Mouse (Mus musculus): ENCODE data around the gene Pik3ca.

The Pik3ca gene

DNA sequence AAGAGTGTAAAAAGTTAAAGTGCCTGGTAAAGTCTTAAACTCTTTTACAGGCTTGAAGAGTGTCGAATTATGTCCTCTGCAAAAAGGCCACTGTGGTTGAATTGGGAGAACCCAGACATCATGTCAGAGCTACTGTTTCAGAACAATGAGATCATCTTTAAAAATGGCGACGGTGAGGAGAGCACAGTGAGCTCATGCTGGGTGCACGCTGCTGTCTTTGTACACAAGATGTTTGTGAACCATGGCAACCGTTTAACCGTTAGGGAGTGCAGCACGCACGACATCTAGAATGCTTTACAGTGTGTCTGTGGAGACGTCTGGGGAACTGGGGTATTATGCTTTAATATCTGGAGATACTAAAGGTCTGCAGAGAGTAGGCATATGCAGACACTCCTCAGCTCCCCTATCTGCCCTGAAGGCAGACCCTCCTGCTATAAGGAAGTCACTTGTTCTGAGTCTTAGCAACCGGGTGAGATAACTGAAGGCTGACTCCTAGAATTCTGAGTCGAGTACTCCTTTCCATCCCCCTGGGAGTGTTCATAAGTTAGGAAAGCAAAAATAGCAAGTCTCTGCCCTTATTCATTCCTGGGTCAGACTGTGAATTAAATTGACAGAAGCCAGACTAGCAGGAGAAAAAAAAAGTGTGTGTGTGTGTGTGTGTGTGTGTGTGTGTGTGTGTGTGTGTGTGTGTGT is 57.0 kb downstream of the Pik3ca start:
- no peak for DNase-seq (ENCODE audit: low read depth, low spot score)
- no peaks in the 10 kb centered on the region for H3K27me3 ChIP-seq (ENCODE audit: control insufficient read depth, insufficient read depth, low read length, poor library complexity, severe bottlenecking)
- H3K36me3 ChIP-seq (ENCODE audit: control insufficient read depth, insufficient read depth, low read length, poor library complexity, severe bottlenecking) = peaks cover 22% of the 10 kb centered on the region

DNA sequence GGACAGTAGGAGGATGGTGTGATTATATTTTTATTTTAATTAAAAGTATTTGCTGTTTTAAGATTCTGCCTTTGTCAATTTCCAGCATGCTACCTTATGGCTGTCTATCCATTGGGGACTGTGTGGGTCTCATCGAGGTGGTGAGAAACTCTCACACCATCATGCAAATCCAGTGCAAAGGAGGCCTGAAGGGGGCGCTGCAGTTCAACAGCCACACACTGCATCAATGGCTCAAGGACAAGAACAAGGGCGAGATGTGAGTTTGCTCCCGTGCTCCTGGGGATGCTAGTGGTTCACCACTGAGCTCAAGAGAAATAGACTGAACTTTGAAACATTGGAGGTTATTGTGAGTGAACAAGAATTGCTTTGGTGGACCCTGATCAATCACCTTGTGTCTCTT is 62.3 kb downstream of the Pik3ca start:
- H3K27me3 ChIP-seq (ENCODE audit: control insufficient read depth, insufficient read depth, low read length, poor library complexity, severe bottlenecking) = no peaks in the 10 kb centered on the region
- peaks cover 19% of the 10 kb centered on the region for H3K36me3 ChIP-seq (ENCODE audit: control insufficient read depth, insufficient read depth, low read length, poor library complexity, severe bottlenecking)
- DNase-seq (ENCODE audit: low read depth, low spot score) = peak; percentile 89

DNA sequence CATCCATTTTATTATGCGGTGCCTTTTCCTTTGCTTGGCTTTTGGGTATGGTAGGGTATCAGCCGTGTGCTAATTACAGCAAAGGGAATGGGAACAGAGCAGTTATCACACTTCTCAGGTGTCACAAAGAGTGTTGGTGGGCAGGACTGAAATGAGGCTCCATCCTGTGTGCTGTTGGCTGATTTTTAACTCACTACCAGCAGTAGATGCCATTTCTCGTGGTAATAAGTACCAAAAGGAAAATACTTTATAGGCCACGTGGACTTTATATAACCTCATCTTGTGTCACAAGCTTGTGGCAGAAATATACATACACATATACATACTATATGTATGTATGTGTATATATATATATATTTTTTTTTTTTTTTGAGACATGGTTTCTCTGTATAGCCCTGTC is 69.8 kb downstream of the Pik3ca start:
- DNase-seq (ENCODE audit: low read depth, low spot score) = no peak
- peaks cover 8% of the 10 kb centered on the region for H3K36me3 ChIP-seq (ENCODE audit: control insufficient read depth, insufficient read depth, low read length, poor library complexity, severe bottlenecking)
- no peaks in the 10 kb centered on the region for H3K27me3 ChIP-seq (ENCODE audit: control insufficient read depth, insufficient read depth, low read length, poor library complexity, severe bottlenecking)

DNA sequence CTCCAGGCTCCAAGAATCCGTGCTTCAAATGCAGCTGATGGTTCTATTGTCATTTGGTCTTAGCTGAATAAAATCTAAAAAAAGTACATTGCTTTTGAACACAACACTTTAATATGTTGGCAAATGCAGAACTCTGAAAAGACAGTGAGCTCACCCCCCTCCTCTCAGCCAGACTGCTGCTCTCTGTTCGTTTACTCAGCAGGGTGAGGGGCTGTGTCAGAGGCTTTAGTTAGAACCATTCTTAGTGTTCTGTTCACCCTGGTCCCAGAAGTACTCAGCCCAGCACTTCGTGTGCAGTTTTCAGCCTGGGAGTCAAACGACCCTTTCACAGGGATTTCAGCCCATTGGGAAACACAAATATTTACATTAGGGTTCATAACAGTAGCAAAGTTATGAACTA is 70.9 kb downstream of the Pik3ca start:
- H3K27me3 ChIP-seq (ENCODE audit: control insufficient read depth, insufficient read depth, low read length, poor library complexity, severe bottlenecking) = no peaks in the 10 kb centered on the region
- no peak for DNase-seq (ENCODE audit: low read depth, low spot score)
- no peaks in the 10 kb centered on the region for H3K36me3 ChIP-seq (ENCODE audit: control insufficient read depth, insufficient read depth, low read length, poor library complexity, severe bottlenecking)

DNA sequence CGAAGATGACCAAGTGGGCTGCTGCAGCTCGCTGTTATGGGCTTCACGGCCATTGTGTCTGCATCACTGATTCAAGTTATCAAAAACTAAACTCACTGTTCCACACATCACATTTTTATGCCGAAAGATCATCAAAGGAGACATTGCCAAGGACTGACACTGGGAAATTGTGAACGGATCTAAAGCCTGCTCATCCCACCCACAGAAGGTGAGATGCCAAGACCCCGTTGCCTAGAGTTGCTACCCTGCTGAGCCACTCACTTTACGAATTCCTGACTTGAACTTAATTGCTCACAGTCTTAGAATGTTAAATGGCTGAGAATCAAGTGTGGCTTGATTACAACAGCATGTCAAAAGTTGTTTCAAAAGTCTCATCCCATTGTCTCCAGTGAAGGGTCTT is 73.0 kb downstream of the Pik3ca start:
- DNase-seq (ENCODE audit: low read depth, low spot score) = no peak
- Histone ChIP-seq H3K36me3 (ENCODE audit: control insufficient read depth, insufficient read depth, low read length, poor library complexity, severe bottlenecking) (no peaks in the 10 kb centered on the region), H3K27me3 (ENCODE audit: control insufficient read depth, insufficient read depth, low read length, poor library complexity, severe bottlenecking) (no peaks in the 10 kb centered on the region)

DNA sequence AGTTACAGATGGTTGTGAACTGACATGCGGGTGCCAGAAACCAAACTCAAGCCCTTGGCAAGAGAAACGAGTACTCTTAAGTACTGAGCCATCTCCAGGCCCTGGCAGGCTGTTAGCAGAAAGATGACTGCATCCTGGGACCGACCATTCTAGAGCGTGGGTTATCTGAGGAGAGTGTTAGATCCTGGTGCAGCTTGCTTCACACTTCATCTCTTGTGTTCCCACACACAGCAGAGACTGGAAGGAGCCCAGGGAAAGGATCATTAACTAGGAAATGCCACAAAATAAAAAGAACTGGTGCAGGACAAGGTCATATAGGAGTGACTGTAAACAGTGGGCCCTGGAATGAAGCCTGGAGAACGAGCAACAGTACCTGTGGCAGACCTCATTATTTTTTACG is 73.6 kb downstream of the Pik3ca start:
- H3K27me3 ChIP-seq (ENCODE audit: control insufficient read depth, insufficient read depth, low read length, poor library complexity, severe bottlenecking) = no peaks in the 10 kb centered on the region
- no peaks in the 10 kb centered on the region for H3K36me3 ChIP-seq (ENCODE audit: control insufficient read depth, insufficient read depth, low read length, poor library complexity, severe bottlenecking)
- no peak for DNase-seq (ENCODE audit: low read depth, low spot score)

DNA sequence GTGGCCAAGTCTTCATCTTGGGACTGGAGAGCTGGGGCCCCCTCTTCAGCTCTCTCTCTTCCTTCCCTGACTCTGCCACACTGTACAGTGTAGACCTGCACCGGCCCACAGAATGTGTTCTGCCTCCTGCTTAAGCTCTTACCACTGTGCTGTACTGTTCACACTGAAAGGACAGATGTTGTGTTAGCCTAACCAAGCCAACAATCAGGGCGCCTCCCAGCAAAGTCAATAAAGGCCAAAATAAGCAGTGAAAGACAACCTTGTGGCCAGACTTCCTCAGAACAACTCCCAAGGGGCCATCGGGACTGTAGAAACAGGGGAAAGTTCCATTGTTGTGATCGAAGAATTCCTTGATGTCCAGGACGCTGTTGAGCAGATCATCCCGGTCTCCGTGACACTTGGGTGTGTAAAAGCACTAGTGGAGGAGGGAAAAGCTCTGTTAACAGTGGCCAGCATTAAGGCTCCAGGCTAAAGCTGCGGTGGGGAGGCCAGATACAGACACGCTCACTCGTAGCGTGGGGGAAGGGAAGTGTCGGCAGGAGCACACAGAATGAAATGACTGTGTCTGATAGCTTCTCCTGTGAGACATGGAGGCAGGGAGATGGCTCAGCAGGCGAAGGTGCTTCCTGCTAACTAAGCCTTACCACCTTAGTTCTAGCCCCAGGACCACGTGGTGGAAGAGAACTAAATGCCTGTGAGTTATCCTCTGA is 74.9 kb downstream of the Pik3ca start:
- no peaks in the 10 kb centered on the region for H3K36me3 ChIP-seq (ENCODE audit: control insufficient read depth, insufficient read depth, low read length, poor library complexity, severe bottlenecking)
- no peaks in the 10 kb centered on the region for H3K27me3 ChIP-seq (ENCODE audit: control insufficient read depth, insufficient read depth, low read length, poor library complexity, severe bottlenecking)
- no peak for DNase-seq (ENCODE audit: low read depth, low spot score)

DNA sequence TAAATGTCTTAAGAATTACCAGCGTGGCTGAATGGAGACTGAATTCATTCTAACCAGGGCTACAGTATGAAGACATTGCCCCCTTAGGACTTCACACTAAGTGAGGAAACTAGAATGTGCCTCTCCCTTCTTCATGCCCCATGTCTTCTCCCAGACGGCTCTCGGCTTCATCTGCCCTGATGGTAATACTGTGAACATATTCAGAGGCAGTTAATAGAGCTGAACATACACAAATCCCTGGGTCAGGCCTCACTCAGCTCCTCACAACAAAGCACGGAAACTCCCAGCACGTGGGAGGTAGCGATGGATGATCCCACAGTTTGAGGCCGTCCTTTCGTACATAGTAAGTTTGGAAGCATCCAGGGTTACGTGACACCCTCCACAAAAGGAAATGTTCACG is 75.7 kb downstream of the Pik3ca start:
- no peak for DNase-seq (ENCODE audit: low read depth, low spot score)

DNA sequence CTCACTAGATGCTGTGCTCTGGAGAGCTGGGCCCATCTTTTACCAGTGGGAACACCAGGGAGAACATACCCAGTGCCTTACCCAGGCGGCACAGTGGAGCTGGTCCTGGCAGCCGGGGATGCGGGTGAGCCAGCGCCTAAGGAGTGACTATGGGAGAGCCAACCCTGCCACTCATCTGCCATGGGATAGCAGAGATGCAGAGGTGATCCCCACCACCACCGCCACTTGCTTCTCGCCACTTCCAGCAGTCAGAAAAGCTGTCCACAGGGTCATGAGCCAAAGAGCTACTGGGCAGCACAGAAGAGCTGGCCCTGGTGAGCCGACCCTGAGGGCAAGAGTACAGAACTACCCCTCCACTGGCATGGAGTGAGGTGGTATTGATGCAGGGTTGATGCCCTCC is 82.5 kb downstream of the Pik3ca start:
- no peaks in the 10 kb centered on the region for H3K27me3 ChIP-seq (ENCODE audit: control insufficient read depth, insufficient read depth, low read length, poor library complexity, severe bottlenecking)
- H3K36me3 ChIP-seq (ENCODE audit: control insufficient read depth, insufficient read depth, low read length, poor library complexity, severe bottlenecking) = no peaks in the 10 kb centered on the region
- no peak for DNase-seq (ENCODE audit: low read depth, low spot score)

More for the DNA sequence above, 75.7 kb downstream of the Pik3ca start:
- Histone ChIP-seq H3K27me3 (ENCODE audit: control insufficient read depth, insufficient read depth, low read length, poor library complexity, severe bottlenecking) (no peaks in the 10 kb centered on the region), H3K36me3 (ENCODE audit: control insufficient read depth, insufficient read depth, low read length, poor library complexity, severe bottlenecking) (no peaks in the 10 kb centered on the region)

DNA sequence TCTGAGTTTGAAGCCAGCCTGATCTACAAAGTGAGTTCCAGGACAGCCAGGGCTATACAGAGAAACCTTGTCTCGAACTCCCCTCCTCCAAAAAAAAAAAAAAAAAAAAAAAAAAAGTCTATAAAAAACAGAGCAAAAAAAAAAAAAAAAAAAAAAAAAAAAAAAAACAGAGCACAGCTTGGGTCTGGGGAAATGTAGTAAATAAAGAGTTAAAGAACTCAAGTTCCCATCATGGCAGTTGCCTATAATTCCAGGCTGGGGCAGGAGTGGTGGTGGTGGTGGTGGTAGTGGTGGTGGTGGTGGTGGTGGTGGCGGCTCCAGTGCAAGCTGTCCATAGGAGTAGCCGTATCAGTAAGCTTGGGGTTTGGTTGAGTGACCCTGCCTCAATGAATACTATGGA is 85.6 kb downstream of the Pik3ca start:
- no peaks in the 10 kb centered on the region for H3K36me3 ChIP-seq (ENCODE audit: control insufficient read depth, insufficient read depth, low read length, poor library complexity, severe bottlenecking)
- DNase-seq (ENCODE audit: low read depth, low spot score) = no peak
- H3K27me3 ChIP-seq (ENCODE audit: control insufficient read depth, insufficient read depth, low read length, poor library complexity, severe bottlenecking) = no peaks in the 10 kb centered on the region

DNA sequence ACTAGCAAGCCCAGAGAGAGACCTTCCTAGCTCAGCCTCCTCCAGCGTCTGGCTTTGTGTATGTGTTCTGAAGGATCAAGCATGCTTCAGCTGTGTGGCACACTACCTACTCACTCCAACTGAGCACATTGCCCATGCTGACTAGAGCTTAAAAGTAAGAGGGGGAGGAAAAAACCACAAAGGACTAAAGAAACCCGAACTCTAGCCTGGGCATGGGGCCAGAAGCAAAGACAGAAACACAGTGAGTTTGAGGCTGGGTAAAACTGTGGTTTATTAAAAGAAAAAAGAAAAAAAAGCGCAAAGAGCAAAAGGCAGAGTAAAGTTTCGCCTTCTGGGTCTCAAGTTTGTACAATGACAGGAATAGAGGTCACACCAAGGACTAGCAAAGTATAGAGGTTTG is 89.1 kb downstream of the Pik3ca start:
- Histone ChIP-seq H3K36me3 (ENCODE audit: control insufficient read depth, insufficient read depth, low read length, poor library complexity, severe bottlenecking) (no peaks in the 10 kb centered on the region), H3K27me3 (ENCODE audit: control insufficient read depth, insufficient read depth, low read length, poor library complexity, severe bottlenecking) (no peaks in the 10 kb centered on the region)
- DNase-seq (ENCODE audit: low read depth, low spot score) = no peak

DNA sequence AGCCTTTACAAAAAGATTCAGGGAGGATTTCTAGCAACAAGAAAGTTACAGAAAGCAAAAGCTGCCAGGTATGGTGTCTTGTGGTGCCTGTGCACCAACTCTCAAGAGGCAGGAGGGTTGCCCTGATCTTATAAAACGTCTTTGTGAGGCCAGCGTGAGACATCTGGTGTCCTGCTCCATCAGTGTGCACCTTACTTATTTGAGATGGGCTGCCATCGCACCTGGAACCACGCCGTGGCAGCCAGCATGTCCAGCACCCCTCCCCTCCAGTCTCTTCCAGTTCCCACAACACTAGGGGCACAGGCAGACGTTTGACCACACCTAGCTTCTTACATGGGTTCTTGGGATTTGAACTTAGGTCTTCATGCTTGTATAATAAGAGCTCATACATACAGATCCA is 90.7 kb downstream of the Pik3ca start:
- H3K36me3 ChIP-seq (ENCODE audit: control insufficient read depth, insufficient read depth, low read length, poor library complexity, severe bottlenecking) = no peaks in the 10 kb centered on the region
- DNase-seq (ENCODE audit: low read depth, low spot score) = no peak

DNA sequence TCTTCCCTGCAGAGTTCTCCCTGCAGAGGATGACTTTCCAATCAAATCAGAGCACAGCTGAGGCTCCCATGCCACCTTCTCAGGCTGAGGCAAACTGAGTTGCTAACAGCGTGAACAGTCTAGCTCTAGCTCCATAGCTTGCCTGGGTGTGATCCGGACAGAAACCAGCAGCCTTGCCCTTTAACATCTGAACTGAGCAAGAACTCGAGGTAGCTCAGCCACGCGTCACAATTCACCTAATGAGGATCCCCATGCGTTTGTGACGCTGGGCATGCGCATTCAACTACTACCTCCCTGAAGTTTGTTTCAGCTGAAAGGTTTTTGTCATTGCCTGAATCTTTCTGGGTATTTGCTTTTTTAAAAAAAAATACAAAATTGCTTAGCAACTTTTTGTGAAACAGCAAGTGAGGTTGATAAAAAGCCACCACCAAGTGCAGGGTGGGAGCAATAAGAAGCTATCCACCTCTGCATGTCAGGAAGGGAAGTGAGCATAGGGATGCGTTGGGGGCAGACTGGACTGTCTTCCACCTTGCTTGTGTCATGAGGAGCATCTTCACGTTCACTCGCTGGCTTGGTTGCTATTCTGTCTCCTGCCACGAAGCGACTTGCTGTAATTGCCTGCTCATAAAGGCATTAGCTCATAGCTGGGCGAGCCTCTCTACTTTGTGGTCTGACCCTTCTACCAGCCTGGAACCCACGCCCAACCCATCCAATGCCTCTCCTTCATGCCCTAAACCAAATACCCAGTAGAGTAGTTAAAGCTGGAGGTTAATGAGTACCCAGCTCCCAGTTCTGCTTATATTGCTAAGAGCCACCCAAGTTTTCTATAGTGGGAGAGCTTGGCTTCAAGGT is 92.8 kb downstream of the Pik3ca start:
- H3K27me3 ChIP-seq (ENCODE audit: control insufficient read depth, insufficient read depth, low read length, poor library complexity, severe bottlenecking) = no peaks in the 10 kb centered on the region
- DNase-seq (ENCODE audit: low read depth, low spot score) = peak; percentile 93

More for the DNA sequence above, 90.7 kb downstream of the Pik3ca start:
- no peaks in the 10 kb centered on the region for H3K27me3 ChIP-seq (ENCODE audit: control insufficient read depth, insufficient read depth, low read length, poor library complexity, severe bottlenecking)

DNA sequence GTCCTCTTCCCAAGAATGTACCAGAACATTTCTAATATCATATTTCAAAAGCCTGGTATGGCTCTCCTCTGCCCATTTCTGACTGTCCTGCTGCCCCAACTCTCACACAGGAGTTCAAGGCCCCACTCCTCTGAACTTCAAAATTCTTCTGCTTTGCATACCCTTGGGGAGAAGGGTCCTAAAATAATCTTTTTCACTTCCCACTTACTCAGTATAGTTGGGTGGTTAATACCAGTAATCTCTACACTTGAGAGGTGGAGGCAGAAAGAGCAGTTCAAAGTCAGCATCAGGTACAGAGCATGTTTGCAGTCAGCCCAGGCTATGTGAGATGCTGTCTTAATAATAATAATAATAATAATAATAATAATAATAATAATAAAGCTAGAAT is 93.5 kb downstream of the Pik3ca start:
- H3K27me3 ChIP-seq (ENCODE audit: control insufficient read depth, insufficient read depth, low read length, poor library complexity, severe bottlenecking) = no peaks in the 10 kb centered on the region
- no peaks in the 10 kb centered on the region for H3K36me3 ChIP-seq (ENCODE audit: control insufficient read depth, insufficient read depth, low read length, poor library complexity, severe bottlenecking)
- DNase-seq (ENCODE audit: low read depth, low spot score) = peak; percentile 76

More for the DNA sequence above, 92.8 kb downstream of the Pik3ca start:
- no peaks in the 10 kb centered on the region for H3K36me3 ChIP-seq (ENCODE audit: control insufficient read depth, insufficient read depth, low read length, poor library complexity, severe bottlenecking)
